Mouse (Mus musculus) E14TG2a.4 (cell line): ENCODE data around the gene Gm20538.

Experiments used
- H3K27me3 ChIP-seq: 2 replicates; pipeline ENCODE4 v1.6.1; 2014; ENCODE audit warnings: low read length, control low read depth; ENCODE audit not compliant: insufficient read depth
- H3K36me3 ChIP-seq: 2 replicates; pipeline ENCODE4 v1.6.1; 2014; ENCODE audit warnings: low read length, control low read depth; ENCODE audit not compliant: insufficient read depth
- H3K4me1 ChIP-seq: replicated peaks from 2 replicates; pipeline ENCODE4 v1.6.1; 2014; ENCODE audit warnings: low read depth, low read length, control low read depth
- H3K4me3 ChIP-seq: replicated peaks from 2 replicates; pipeline ENCODE4 v1.5.1; 2014; ENCODE audit warnings: mild to moderate bottlenecking, low read length
- H3K9me3 ChIP-seq: 2 replicates; pipeline ENCODE4 v1.6.1; 2014; ENCODE audit warnings: low read length, control low read depth
- CTCF ChIP-seq: conservative IDR thresholded peaks from 2 replicates; pipeline ENCODE4 v1.5.1; 2014; ENCODE audit warnings: low read length
- NANOG ChIP-seq: IDR thresholded peaks from 2 replicates; pipeline ENCODE4 v1.6.1; 2014; ENCODE audit warnings: borderline replicate concordance, low read length, mixed read lengths
- POU5F1 ChIP-seq: IDR thresholded peaks from 2 replicates; pipeline ENCODE4 v1.6.1; 2014; ENCODE audit warnings: low read length, borderline replicate concordance

Gm20538 gene

GRCm38 (mm10) chr19:44552731-44553130 is at the start of gene Gm20538:
Gene Gm20538, minus strand, starts transcription at chr19:44552831.
- peaks cover 60% of the 10 kb centered on the region for H3K36me3 ChIP-seq
- no peaks in the 10 kb centered on the region for H3K27me3 ChIP-seq
- TF ChIP-seq POU5F1, result no peak
- TF ChIP-seq NANOG, result no peak
- no peak for TF ChIP-seq CTCF
- no peak within 1 kb of the TSS for H3K4me3 ChIP-seq
- peaks cover 21% of the 10 kb centered on the region for H3K4me1 ChIP-seq
- no peaks in the 10 kb centered on the region for H3K9me3 ChIP-seq

GRCm38 (mm10) chr19:44594180-44594579 is 41.5 kb upstream of the Gm20538 start:
- no peaks in the 10 kb centered on the region for H3K36me3 ChIP-seq
- H3K4me1 ChIP-seq, result peaks cover 26% of the 10 kb centered on the region
- H3K4me3 ChIP-seq, result no peak overlapping the region
- H3K9me3 ChIP-seq, result peaks cover 19% of the 10 kb centered on the region
- H3K27me3 ChIP-seq, result no peaks in the 10 kb centered on the region
- no peak for TF ChIP-seq CTCF
- no peak for TF ChIP-seq POU5F1
- TF ChIP-seq NANOG, result no peak

GRCm38 (mm10) chr19:44591638-44592037 is 39.0 kb upstream of the Gm20538 start:
- peaks cover 47% of the 10 kb centered on the region for H3K4me1 ChIP-seq
- H3K27me3 ChIP-seq, result no peaks in the 10 kb centered on the region
- no peaks in the 10 kb centered on the region for H3K36me3 ChIP-seq
- H3K9me3 ChIP-seq, result peaks cover 19% of the 10 kb centered on the region
- TF ChIP-seq POU5F1 (no peak), CTCF (no peak), NANOG (no peak)
- no peak overlapping the region; the same call in 1 of the 2 replicates for H3K4me3 ChIP-seq

GRCm38 (mm10) chr19:44590992-44591391 is 38.4 kb upstream of the Gm20538 start:
- Histone ChIP-seq H3K9me3 (peaks cover 19% of the 10 kb centered on the region), H3K27me3 (peaks cover 1% of the 10 kb centered on the region; the same call in 1 of the 2 replicates), H3K4me1 (peaks cover 47% of the 10 kb centered on the region), H3K36me3 (no peaks in the 10 kb centered on the region), H3K4me3 (no peak overlapping the region; the same call in 1 of the 2 replicates)
- TF ChIP-seq CTCF (no peak), NANOG (no peak), POU5F1 (no peak)

GRCm38 (mm10) chr19:44589591-44590223 is 37.1 kb upstream of the Gm20538 start:
- TF ChIP-seq POU5F1, result no peak
- H3K4me1 ChIP-seq, result peaks cover 47% of the 10 kb centered on the region
- peaks cover 4% of the 10 kb centered on the region; the same call in 1 of the 2 replicates for H3K27me3 ChIP-seq
- H3K36me3 ChIP-seq, result no peaks in the 10 kb centered on the region
- 0 out of 2 replicates have a peak overlapping the region, but pooled peaks have one; percentile 29 for H3K4me3 ChIP-seq
- H3K9me3 ChIP-seq, result peaks cover 17% of the 10 kb centered on the region

GRCm38 (mm10) chr19:44588036-44588435 is 35.4 kb upstream of the Gm20538 start:
- Histone ChIP-seq H3K4me1 (peaks cover 47% of the 10 kb centered on the region), H3K4me3 (no peak overlapping the region), H3K36me3 (no peaks in the 10 kb centered on the region), H3K27me3 (peaks cover 10% of the 10 kb centered on the region), H3K9me3 (peaks cover 3% of the 10 kb centered on the region)
- TF ChIP-seq NANOG (no peak), CTCF (no peak), POU5F1 (no peak)

- Histone ChIP-seq H3K36me3 (peaks cover 4% of the 10 kb centered on the region), H3K4me3 (no peak overlapping the region), H3K9me3 (no peaks in the 10 kb centered on the region), H3K27me3 (peaks cover 10% of the 10 kb centered on the region), H3K4me1 (peaks cover 8% of the 10 kb centered on the region)
- no peak for TF ChIP-seq NANOG
- TF ChIP-seq CTCF, result peak; percentile 100
- TF ChIP-seq POU5F1, result no peak
Measured at GRCm38 (mm10) chr19:44582638-44583309, 30.1 kb upstream of the Gm20538 start.

GRCm38 (mm10) chr19:44582103-44582502 is 29.5 kb upstream of the Gm20538 start:
- H3K4me1 ChIP-seq, result peaks cover 1% of the 10 kb centered on the region
- no peak overlapping the region for H3K4me3 ChIP-seq
- H3K9me3 ChIP-seq, result no peaks in the 10 kb centered on the region
- peaks cover 10% of the 10 kb centered on the region for H3K36me3 ChIP-seq
- TF ChIP-seq POU5F1 (no peak), CTCF (no peak), NANOG (no peak)
- H3K27me3 ChIP-seq, result peaks cover 10% of the 10 kb centered on the region

- Histone ChIP-seq H3K4me3 (no peak overlapping the region), H3K36me3 (peaks cover 50% of the 10 kb centered on the region), H3K4me1 (no peaks in the 10 kb centered on the region), H3K27me3 (no peaks in the 10 kb centered on the region), H3K9me3 (peaks cover 20% of the 10 kb centered on the region)
- TF ChIP-seq CTCF (no peak), POU5F1 (no peak), NANOG (no peak)
Measured at GRCm38 (mm10) chr19:44578038-44578437, 25.4 kb upstream of the Gm20538 start.
